Mouse (Mus musculus): ENCODE measurements around the gene Plpp3. TPM values are rescaled to one million over a fixed set of nuclear protein-coding genes. Genes with fewer than 3 reads are reported as not detected.

Gene Plpp3
- total and polyA plus RNA-seq, 2 experiments from 2014 or later: 167 to 180 TPM

DNA sequence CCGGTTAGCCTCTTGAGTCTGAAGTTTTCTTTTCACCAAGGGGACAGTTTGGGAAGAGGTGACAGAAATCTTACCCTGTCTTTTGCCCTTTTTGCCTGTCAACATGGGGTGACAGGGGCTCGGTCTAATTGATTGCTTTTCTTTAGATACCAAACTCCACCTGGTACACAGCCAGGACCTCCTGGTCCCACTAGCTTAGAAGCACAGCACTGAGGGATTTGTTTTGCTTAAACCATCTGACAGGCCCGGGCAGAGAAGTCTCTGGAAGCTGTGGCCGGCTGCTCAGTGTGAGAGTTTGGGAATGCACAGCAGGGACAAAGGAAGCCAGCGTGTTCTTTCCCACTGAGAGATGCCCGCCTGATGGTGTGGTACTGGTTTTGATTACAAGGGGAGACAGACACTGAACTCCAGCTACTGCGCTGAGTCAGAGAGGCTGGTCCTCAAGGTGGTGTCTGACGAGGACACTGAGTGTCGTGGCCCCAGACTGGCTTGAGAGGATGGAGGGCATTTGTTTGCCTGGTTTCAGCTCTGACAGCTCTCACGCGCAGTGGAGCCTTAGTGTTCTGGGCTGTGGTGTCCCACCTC is 64.2 kb downstream of the Plpp3 start:
- TF ChIP-seq CTCF (IDR thresholded peaks at IDR 0.05; ENCODE audit: low read depth): no peak
- H3K27ac ChIP-seq: no peak overlapping the region
- H3K4me1 ChIP-seq (ENCODE audit: insufficient read depth, low read length): peaks cover 6% of the 10 kb centered on the region; the same call in 1 of the 2 replicates
- no peak overlapping the region for H3K4me3 ChIP-seq (ENCODE audit: low read length)
- DNase-seq (ENCODE audit: low spot score) (peak; percentile 26), ATAC-seq (no peak)
- H3K9ac ChIP-seq (replicated peaks; ENCODE audit: low read length): no peak overlapping the region
- no peak overlapping the region for H3K4me2 ChIP-seq (ENCODE audit: low read depth, low read length)
- H3K9me3 ChIP-seq (ENCODE audit: low read length): no peaks in the 10 kb centered on the region
- no peaks in the 10 kb centered on the region; the same call in 1 of the 2 replicates for H3K36me3 ChIP-seq (ENCODE audit: insufficient read depth, low read length)
- no peaks in the 10 kb centered on the region for H3K27me3 ChIP-seq (ENCODE audit: insufficient read depth, low read length)
- WGBS: 48% methylated on average over 11 of the region's 11 CpGs

DNA sequence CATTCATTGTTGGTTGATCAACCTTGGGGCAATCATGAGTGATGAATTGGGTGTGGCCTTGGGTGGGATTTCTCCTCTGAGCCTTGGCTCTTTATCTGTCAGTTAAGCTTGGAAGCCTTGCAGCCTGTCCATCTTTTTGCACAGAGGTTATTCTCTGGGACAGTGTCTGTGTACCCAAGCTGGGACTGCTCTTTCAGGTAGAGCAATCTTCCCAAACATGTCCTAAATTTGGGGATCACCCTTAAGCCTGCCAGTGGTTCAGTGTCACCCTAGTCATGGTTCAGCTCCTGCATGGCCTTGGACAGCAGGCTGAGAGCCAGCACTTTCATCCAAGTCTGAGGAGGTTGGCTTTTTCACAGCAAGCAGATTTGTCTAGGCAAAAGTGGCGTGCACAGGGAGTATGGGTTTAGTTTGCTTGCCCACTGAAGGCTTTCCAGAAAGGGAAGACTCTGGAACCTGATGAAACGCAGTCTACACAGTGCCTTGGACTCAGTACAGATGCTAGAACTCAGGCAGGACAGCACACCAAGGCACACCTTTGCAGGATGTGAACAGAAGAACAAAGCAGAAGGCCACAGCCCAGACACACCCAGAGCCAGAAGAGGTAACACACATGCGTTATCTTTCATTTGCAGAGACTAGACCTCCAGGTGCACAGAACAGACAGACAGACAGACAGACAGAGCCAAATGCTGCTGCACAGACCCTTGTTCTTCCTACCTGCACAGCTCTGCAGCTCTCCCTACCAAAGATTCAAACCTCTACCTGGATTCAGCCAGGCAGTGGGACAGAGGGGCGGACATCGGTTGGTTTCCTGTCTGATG is 66.2 kb downstream of the Plpp3 start:
- H3K9me3 ChIP-seq (ENCODE audit: low read length): no peaks in the 10 kb centered on the region
- H3K9ac ChIP-seq (replicated peaks; ENCODE audit: low read length): no peak overlapping the region
- no peak overlapping the region for H3K4me2 ChIP-seq (ENCODE audit: low read depth, low read length)
- WGBS: 82% methylated on average over 5 of the region's 5 CpGs
- no peak overlapping the region for H3K4me3 ChIP-seq (ENCODE audit: low read length)
- no peak for TF ChIP-seq CTCF (IDR thresholded peaks at IDR 0.05; ENCODE audit: low read depth)
- ATAC-seq: no peak
- H3K36me3 ChIP-seq (ENCODE audit: insufficient read depth, low read length): no peaks in the 10 kb centered on the region; the same call in 1 of the 2 replicates
- H3K27ac ChIP-seq: no peak overlapping the region
- H3K27me3 ChIP-seq (ENCODE audit: insufficient read depth, low read length): no peaks in the 10 kb centered on the region
- H3K4me1 ChIP-seq (ENCODE audit: insufficient read depth, low read length): peaks cover 6% of the 10 kb centered on the region; the same call in 1 of the 2 replicates
- no peak for DNase-seq (ENCODE audit: low spot score)

DNA sequence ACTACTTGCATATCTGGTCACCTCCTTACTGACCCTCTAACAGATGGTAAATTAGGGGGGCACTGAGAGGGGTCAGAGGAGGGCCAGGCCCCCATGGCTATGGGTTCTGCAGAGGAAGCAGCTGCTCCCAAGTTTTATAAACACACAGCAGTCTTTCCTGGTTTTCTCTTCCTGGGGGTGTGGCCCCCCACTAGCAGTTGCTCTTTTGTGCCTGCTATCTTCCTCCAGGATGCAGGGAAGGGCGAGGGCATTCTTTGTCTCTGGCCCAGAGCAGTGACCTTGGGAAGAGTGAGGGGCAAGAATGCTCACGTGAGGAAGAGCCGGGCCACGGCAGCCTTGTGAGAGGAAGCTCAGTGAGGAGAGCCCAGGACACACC is 66.8 kb downstream of the Plpp3 start:
- 45% methylated on average over 4 of the region's 4 CpGs for WGBS

DNA sequence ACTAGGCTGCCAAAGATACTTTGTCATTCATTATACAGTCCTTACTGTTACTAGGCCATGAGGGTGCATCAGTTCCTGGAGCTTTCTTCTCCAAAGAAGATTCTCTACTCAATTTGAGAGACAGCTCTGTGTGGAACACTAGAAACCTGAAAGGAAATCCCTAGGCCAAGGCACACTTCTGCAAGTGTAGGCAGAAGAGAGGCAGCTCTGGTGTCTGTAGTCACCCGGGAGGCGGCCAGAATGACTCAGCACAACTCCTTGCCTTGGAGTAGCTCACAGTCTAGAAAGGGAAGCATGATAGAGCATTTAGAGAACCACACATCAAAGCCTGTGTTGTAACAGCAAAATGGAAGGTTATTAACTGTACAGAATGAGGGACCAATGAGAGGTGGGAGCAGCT is 68.4 kb downstream of the Plpp3 start:
- DNase-seq (ENCODE audit: low spot score): peak; percentile 45
- peak; percentile 61 for ATAC-seq
- Histone ChIP-seq H3K4me1 (ENCODE audit: insufficient read depth, low read length) (no peaks in the 10 kb centered on the region), H3K36me3 (ENCODE audit: insufficient read depth, low read length) (no peaks in the 10 kb centered on the region; the same call in 1 of the 2 replicates), H3K27me3 (ENCODE audit: insufficient read depth, low read length) (no peaks in the 10 kb centered on the region), H3K4me2 (ENCODE audit: low read depth, low read length) (no peak overlapping the region), H3K27ac (no peak overlapping the region), H3K9me3 (ENCODE audit: low read length) (no peaks in the 10 kb centered on the region), H3K4me3 (ENCODE audit: low read length) (no peak overlapping the region), H3K9ac (replicated peaks; ENCODE audit: low read length) (no peak overlapping the region)
- 67% methylated on average over 2 of the region's 2 CpGs for WGBS
- no peak for TF ChIP-seq CTCF (IDR thresholded peaks at IDR 0.05; ENCODE audit: low read depth)

More for the DNA sequence above, 66.8 kb downstream of the Plpp3 start:
- no peak for TF ChIP-seq CTCF (IDR thresholded peaks at IDR 0.05; ENCODE audit: low read depth)
- ATAC-seq (no peak), DNase-seq (ENCODE audit: low spot score) (no peak)
- no peak overlapping the region for H3K27ac ChIP-seq
- H3K9me3 ChIP-seq (ENCODE audit: low read length): no peaks in the 10 kb centered on the region
- H3K4me1 ChIP-seq (ENCODE audit: insufficient read depth, low read length): no peaks in the 10 kb centered on the region
- no peak overlapping the region for H3K4me3 ChIP-seq (ENCODE audit: low read length)
- no peak overlapping the region for H3K9ac ChIP-seq (replicated peaks; ENCODE audit: low read length)
- no peaks in the 10 kb centered on the region for H3K27me3 ChIP-seq (ENCODE audit: insufficient read depth, low read length)
- no peaks in the 10 kb centered on the region; the same call in 1 of the 2 replicates for H3K36me3 ChIP-seq (ENCODE audit: insufficient read depth, low read length)
- H3K4me2 ChIP-seq (ENCODE audit: low read depth, low read length): no peak overlapping the region

DNA sequence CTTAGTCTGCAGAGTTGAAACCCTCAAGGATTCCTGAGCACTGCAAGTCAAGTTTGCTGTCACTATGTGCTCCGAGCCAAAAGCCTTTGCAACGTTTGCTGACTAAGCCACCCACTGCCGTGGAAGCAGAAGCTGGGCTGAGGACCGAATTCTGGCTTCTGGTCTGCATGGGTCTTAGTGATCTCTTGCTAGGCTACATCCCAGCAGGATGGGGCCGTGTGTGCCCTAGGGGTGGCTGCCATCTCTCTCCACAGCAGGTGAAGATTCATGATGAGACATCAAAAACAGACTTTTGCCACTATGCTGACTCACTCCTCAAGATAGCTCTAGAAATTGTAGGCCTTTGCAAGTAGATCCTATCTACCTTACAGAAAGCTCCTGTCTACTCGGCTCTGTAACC is 69.2 kb downstream of the Plpp3 start:
- Histone ChIP-seq H3K36me3 (ENCODE audit: insufficient read depth, low read length) (no peaks in the 10 kb centered on the region; the same call in 1 of the 2 replicates), H3K4me3 (ENCODE audit: low read length) (no peak overlapping the region), H3K4me2 (ENCODE audit: low read depth, low read length) (no peak overlapping the region), H3K9me3 (ENCODE audit: low read length) (no peaks in the 10 kb centered on the region), H3K27me3 (ENCODE audit: insufficient read depth, low read length) (no peaks in the 10 kb centered on the region), H3K4me1 (ENCODE audit: insufficient read depth, low read length) (no peaks in the 10 kb centered on the region), H3K27ac (no peak overlapping the region), H3K9ac (replicated peaks; ENCODE audit: low read length) (no peak overlapping the region)
- no peak for TF ChIP-seq CTCF (IDR thresholded peaks at IDR 0.05; ENCODE audit: low read depth)
- no peak for DNase-seq (ENCODE audit: low spot score)
- WGBS: 62% methylated on average over 6 of the region's 6 CpGs
- no peak for ATAC-seq

DNA sequence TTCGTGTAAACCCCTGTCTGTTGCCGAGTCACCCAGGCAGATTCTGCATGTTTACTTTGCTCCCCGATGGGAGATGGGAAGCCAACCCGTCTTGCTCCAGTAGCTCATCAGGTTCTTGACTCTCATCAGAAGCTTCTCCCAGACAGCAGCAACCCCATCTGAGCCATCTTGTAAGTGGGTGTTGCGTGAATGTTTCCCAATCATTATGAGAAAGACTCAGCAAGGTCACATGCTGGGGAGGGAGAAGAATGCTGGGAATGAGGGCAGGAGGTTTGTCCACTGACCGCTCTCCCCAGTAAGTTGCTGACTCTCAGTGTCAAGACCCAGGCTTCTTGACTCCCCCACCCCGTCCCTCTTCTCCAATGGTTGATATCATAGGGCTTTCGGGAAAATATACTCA is 73.0 kb downstream of the Plpp3 start:
- H3K27me3 ChIP-seq (ENCODE audit: insufficient read depth, low read length): no peaks in the 10 kb centered on the region
- H3K9ac ChIP-seq (replicated peaks; ENCODE audit: low read length): no peak overlapping the region
- TF ChIP-seq CTCF (IDR thresholded peaks at IDR 0.05; ENCODE audit: low read depth): no peak
- no peak for DNase-seq (ENCODE audit: low spot score)
- no peaks in the 10 kb centered on the region for H3K9me3 ChIP-seq (ENCODE audit: low read length)
- ATAC-seq: no peak
- no peak overlapping the region for H3K4me2 ChIP-seq (ENCODE audit: low read depth, low read length)
- H3K36me3 ChIP-seq (ENCODE audit: insufficient read depth, low read length): no peaks in the 10 kb centered on the region; the same call in 1 of the 2 replicates
- H3K27ac ChIP-seq: no peak overlapping the region
- no peaks in the 10 kb centered on the region for H3K4me1 ChIP-seq (ENCODE audit: insufficient read depth, low read length)
- H3K4me3 ChIP-seq (ENCODE audit: low read length): no peak overlapping the region
- 88% methylated on average over 8 of the region's 8 CpGs for WGBS

DNA sequence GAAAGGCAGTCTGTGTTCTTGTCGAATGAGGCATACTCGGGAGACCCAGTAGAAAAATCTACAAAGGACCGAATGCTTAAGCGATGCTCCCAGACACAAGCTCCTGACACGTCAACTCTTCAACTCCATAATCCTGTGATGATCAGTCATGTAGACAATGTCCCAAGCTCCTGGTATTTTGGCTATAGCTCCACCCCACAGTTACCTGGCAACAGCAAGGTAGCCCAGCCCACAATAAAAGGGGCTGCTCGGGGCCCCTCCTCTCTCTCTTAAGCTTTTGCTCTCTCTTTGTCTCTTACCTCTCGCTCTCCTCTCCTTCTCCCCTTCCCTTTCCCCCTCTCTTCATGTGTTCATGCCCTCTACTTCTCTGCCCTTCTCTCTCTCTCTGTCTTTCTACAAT is 83.1 kb downstream of the Plpp3 start:
- peaks cover 4% of the 10 kb centered on the region; the same call in 1 of the 2 replicates for H3K4me1 ChIP-seq (ENCODE audit: insufficient read depth, low read length)
- H3K27ac ChIP-seq: no peak overlapping the region
- peak; percentile 32; the same call in 1 of the 2 replicates for ATAC-seq
- no peak for TF ChIP-seq CTCF (IDR thresholded peaks at IDR 0.05; ENCODE audit: low read depth)
- WGBS: 42% methylated on average over 7 of the region's 7 CpGs
- no peak overlapping the region for H3K9ac ChIP-seq (replicated peaks; ENCODE audit: low read length)
- no peak for DNase-seq (ENCODE audit: low spot score)
- H3K9me3 ChIP-seq (ENCODE audit: low read length): no peaks in the 10 kb centered on the region
- H3K4me2 ChIP-seq (ENCODE audit: low read depth, low read length): no peak overlapping the region
- no peaks in the 10 kb centered on the region for H3K36me3 ChIP-seq (ENCODE audit: insufficient read depth, low read length)
- no peaks in the 10 kb centered on the region for H3K27me3 ChIP-seq (ENCODE audit: insufficient read depth, low read length)
- no peak overlapping the region for H3K4me3 ChIP-seq (ENCODE audit: low read length)
